ENCODE assay signal across 32 mouse cellular contexts in genomic region chr8:72149056-72149455, GRCm38 (mm10). TPM values are rescaled to one million over a fixed set of nuclear protein-coding genes. Genes with fewer than 3 reads are reported as not detected.
"Had no signal": no experiment of that assay in that cellular context is flagged by ENCODE, and none has a peak within 500 bp of the region (broad histone marks: within the 10 kb centered on the region; RNA-seq: fewer than 3 reads in every experiment).

No protein-coding gene starts in this region.

- H3K9me3 ChIP-seq: hindbrain, embryonic 10.5 days; hindbrain, embryonic 12.5 days; intestine, embryonic 15.5 days; limb, embryonic 13.5 days; limb, embryonic 15.5 days; liver, embryonic 12.5 days had no signal

- ATAC-seq: hindbrain, embryonic 16.5 days; inflammation-experienced regulatory T-cells, adult 6 months; intestine, embryonic 15.5 days; intestine, postnatal 0 days; liver, embryonic 12.5 days had no signal

- H3K4me2 ChIP-seq: heart, embryonic 11.5 days; hindbrain, embryonic 12.5 days; hindbrain, embryonic 14.5 days; intestine, embryonic 15.5 days; limb, embryonic 13.5 days; limb, embryonic 15.5 days; liver, embryonic 12.5 days had no signal

- H3K27me3 ChIP-seq: hindbrain, embryonic 12.5 days; intestine, embryonic 15.5 days; limb, embryonic 13.5 days; limb, embryonic 15.5 days; liver, embryonic 12.5 days had no signal

- H3K9ac ChIP-seq: hindbrain, embryonic 12.5 days; hindbrain, embryonic 14.5 days; intestine, embryonic 15.5 days; limb, embryonic 13.5 days; limb, embryonic 15.5 days; liver, embryonic 12.5 days; liver, embryonic 14.5 days had no signal

- DNase-seq: gastrocnemius, postnatal 14 days; gastrocnemius, postnatal 36 days; heart, adult 11 months; heart, adult 2 months; heart, postnatal 10 days; heart, postnatal 4 days; kidney, adult 18-20 months; kidney, adult 8-10 months; kidney, postnatal 14 days; kidney, postnatal 4 days; left cerebral cortex, postnatal 4 days had no signal

- H3K4me1 ChIP-seq: hindbrain, embryonic 10.5 days; hindbrain, embryonic 12.5 days; intestine, embryonic 15.5 days; limb, embryonic 13.5 days; limb, embryonic 15.5 days had no signal

- H3K27ac ChIP-seq: heart, adult 2 months; hindbrain, embryonic 10.5 days; hindbrain, embryonic 12.5 days; hindbrain, embryonic 14.5 days; intestine, embryonic 15.5 days; kidney, postnatal 0 days; layer of hippocampus, adult 2 months; left cerebral cortex, adult 2 months; limb, embryonic 13.5 days; limb, embryonic 15.5 days; liver, embryonic 12.5 days; liver, embryonic 14.5 days had no signal

- H3K4me3 ChIP-seq: heart, adult 2 months; hindbrain, embryonic 10.5 days; hindbrain, embryonic 12.5 days; intestine, embryonic 15.5 days; layer of hippocampus, adult 2 months; left cerebral cortex, adult 2 months; limb, embryonic 13.5 days; limb, embryonic 15.5 days; liver, embryonic 12.5 days had no signal

RNA-seq across cellular contexts. Expression of gene Hsh2d, which starts 40.4 kb away (rescaled TPM):
- polyA plus RNA-seq: heart, embryonic 14.5 days; hindbrain, embryonic 10.5 days; hindbrain, embryonic 12.5 days; hindbrain, embryonic 14.5 days; hindbrain, embryonic 16.5 days; kidney, embryonic 14.5 days; limb, embryonic 11.5 days; limb, embryonic 13.5 days; limb, embryonic 15.5 days had no signal

RNA-seq across cellular contexts. Expression of gene Olfr374, which starts 42.2 kb away (rescaled TPM):
- polyA plus RNA-seq: gonadal fat pad, adult 2 months; heart, adult 2 months; heart, embryonic 11.5 days; heart, embryonic 14.5 days; heart, embryonic 16.5 days; hindbrain, embryonic 10.5 days; hindbrain, embryonic 12.5 days; hindbrain, embryonic 14.5 days; intestine, postnatal 0 days; kidney, embryonic 14.5 days; kidney, postnatal 0 days; limb, embryonic 11.5 days; limb, embryonic 13.5 days; liver, adult 2 months; liver, embryonic 12.5 days; liver, embryonic 14.5 days had no signal
